Mouse (Mus musculus) ES-Bruce4 (cell line): ENCODE data around the gene Dock9.

ENCODE experiments used
- CTCF ChIP-seq: IDR thresholded peaks from one replicate; pipeline ENCODE4 v1.8.1; 2011; ENCODE audit warnings: low read depth, low read length
- EP300 ChIP-seq: IDR thresholded peaks from 2 replicates; pipeline ENCODE4 v1.6.1; 2011; ENCODE audit warnings: low read depth, low read length; ENCODE audit not compliant: insufficient read depth
- POLR2A ChIP-seq: IDR thresholded peaks from one replicate; pipeline ENCODE4 v1.8.1; 2011; ENCODE audit warnings: low read length; ENCODE audit not compliant: insufficient read depth

- TF ChIP-seq CTCF = no peak
- TF ChIP-seq POLR2A = no peak
- TF ChIP-seq EP300 = no peak
These were observed 201.0 kb downstream of the Dock9 start for GRCm38 (mm10) chr14:121596631-121597030.
